Mouse (Mus musculus): ENCODE data around the gene Efna5. TPM values are rescaled to one million over a fixed set of nuclear protein-coding genes. Genes with fewer than 3 reads are reported as not detected.

Gene Efna5
- polyA plus RNA-seq, 1 experiment from 2014 or later, result 32.3 TPM

DNA sequence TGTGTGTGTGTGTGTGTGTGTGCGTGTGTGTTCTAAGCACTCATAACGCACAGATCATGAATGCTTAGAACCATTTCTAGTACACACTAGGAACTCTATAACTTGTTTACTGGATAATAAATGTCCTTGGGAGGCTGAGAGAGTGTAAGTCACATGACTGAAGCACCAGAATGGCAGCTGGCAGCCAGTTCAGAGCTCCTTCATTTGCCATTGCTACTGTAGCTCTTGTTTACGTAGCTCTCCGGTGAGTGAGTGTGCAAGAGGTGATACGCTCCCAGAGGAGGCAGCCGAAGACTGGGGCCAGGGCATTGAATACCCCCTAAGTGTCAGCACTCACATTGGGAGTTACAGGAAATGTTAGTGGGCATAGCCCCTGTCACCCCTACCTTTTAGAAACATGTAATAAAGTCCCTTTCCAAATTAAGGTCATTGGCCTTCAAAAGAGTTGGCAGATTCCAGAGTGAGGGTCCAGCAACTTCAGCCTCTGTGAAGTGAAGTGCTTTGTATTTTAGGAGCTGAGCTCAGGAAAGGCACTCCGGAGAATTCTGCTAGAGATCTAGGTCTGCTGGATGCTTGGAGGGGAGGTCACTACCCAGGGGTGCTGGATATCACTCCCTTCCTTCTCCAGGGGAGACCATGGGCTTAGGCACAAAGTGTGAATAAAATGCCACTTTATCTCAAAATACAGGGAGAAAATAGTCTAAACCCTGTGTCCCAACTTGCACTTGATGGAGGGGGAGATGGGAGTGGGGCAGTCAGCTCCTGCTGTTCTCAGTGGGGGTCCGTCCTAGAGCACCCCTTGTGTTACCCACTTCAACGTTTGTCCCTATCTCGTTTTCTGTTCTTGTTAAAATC lies 289.3 kb downstream of the Efna5 start:
- no peak overlapping the region for H3K4me3 ChIP-seq (ENCODE audit: low read length)
- no peaks in the 10 kb centered on the region for H3K4me1 ChIP-seq (ENCODE audit: control insufficient read depth, insufficient read depth, low read depth, low read length)
- H3K4me2 ChIP-seq (ENCODE audit: low read length), result no peak overlapping the region
- H3K9me3 ChIP-seq (ENCODE audit: control insufficient read depth, low read length), result peaks cover 5% of the 10 kb centered on the region; the same call in 1 of the 2 replicates
- 62% methylated on average over 10 of the region's 10 CpGs for whole genome bisulfite sequencing
- no peak overlapping the region for H3K9ac ChIP-seq (ENCODE audit: low read depth, low read length)
- no peaks in the 10 kb centered on the region for H3K27me3 ChIP-seq (replicated peaks; ENCODE audit: control insufficient read depth, insufficient read depth, low read length)
- no peak overlapping the region for H3K27ac ChIP-seq (ENCODE audit: low read depth, low read length)
- no peak for ATAC-seq
- H3K36me3 ChIP-seq (ENCODE audit: control insufficient read depth, insufficient read depth, low read length), result no peaks in the 10 kb centered on the region

DNA sequence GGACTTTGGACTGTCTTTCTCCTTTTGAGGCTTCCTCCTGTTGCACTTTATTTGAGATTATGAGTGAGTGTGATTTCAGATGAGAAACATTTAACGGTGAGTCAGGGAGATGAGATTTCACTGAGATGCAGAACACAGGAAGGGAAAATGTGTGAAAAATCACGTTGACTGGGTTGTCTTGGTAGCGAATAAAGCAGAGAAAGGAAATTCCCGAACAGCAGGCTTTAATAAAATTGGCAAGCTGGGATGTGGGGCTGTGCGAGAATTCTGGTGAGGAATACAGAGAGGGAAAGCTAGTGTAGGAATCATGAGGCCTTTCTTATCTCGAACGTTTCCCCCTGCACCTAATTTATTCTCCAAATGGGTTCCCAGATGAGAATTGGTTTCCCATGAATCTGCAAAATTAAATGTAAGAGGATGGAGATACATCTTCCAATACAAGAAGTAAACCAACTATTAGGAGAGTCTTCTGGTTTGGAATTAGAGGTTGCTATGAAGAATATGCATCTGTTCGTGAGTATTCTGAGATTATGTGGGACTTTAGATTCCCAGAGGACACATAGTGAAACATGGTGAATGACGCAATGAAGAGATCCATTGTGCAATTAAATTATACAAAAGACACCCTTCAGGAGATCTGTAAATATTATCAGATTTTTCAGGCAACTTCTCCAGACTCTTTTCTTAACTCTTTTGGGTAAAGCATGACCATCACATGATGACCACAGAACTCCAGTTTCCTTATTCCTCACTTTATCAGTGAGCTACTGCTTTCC lies 290.2 kb downstream of the Efna5 start:
- WGBS, result 58% methylated on average over 9 of the region's 9 CpGs

DNA sequence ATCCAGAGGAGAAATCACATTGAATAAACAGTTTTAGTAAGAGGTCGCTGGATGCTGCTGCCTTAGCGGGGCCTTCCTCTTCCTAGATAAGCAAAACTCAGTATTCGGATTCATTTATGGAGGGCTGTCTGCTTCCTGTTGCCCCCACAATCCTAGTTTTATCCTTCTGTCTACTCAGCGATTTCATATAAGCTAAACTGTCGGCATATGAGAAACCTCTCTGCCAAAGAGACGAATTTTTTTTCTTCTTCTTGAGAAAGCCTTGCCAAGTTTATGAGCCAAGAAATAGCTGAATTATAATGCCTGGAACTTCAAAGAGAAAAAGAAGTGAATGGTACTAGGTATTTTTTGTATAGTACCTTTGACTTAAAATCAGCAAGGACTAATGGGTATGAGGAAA lies 301.0 kb downstream of the Efna5 start:
- Histone ChIP-seq H3K27ac (ENCODE audit: low read depth, low read length) (no peak overlapping the region), H3K9me3 (ENCODE audit: control insufficient read depth, low read length) (no peaks in the 10 kb centered on the region), H3K4me2 (ENCODE audit: low read length) (no peak overlapping the region), H3K4me3 (ENCODE audit: low read length) (no peak overlapping the region), H3K9ac (ENCODE audit: low read depth, low read length) (no peak overlapping the region), H3K4me1 (ENCODE audit: control insufficient read depth, insufficient read depth, low read depth, low read length) (no peaks in the 10 kb centered on the region), H3K36me3 (ENCODE audit: control insufficient read depth, insufficient read depth, low read length) (no peaks in the 10 kb centered on the region), H3K27me3 (replicated peaks; ENCODE audit: control insufficient read depth, insufficient read depth, low read length) (no peaks in the 10 kb centered on the region)
- no peak for ATAC-seq
- WGBS, result 78% methylated on average over 6 of the region's 6 CpGs

More for the DNA sequence above, 290.2 kb downstream of the Efna5 start:
- no peak overlapping the region for H3K9ac ChIP-seq (ENCODE audit: low read depth, low read length)
- no peaks in the 10 kb centered on the region for H3K36me3 ChIP-seq (ENCODE audit: control insufficient read depth, insufficient read depth, low read length)
- H3K9me3 ChIP-seq (ENCODE audit: control insufficient read depth, low read length), result peaks cover 5% of the 10 kb centered on the region; the same call in 1 of the 2 replicates
- no peak overlapping the region for H3K4me3 ChIP-seq (ENCODE audit: low read length)
- no peak for ATAC-seq
- no peaks in the 10 kb centered on the region for H3K27me3 ChIP-seq (replicated peaks; ENCODE audit: control insufficient read depth, insufficient read depth, low read length)
- no peaks in the 10 kb centered on the region for H3K4me1 ChIP-seq (ENCODE audit: control insufficient read depth, insufficient read depth, low read depth, low read length)
- H3K4me2 ChIP-seq (ENCODE audit: low read length), result no peak overlapping the region
- no peak overlapping the region for H3K27ac ChIP-seq (ENCODE audit: low read depth, low read length)

DNA sequence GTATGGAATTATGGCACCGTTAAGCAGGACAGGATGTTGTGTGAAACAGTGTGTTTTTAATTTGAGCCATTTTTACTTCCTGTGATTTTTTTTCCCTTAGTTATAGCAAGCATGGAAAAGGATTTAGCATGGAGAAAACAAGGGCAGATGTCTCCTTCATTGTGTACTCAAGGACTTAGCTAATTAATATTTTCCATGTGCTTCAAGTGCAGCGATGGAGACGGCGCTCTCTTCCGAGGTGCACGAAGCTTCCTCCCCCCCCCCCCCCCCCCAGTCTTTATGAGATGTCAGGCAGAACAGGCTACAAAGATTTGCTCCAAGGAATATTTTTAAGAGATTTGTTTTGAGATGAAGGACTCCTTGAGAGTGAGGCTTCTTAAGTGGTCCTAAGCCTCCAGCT lies 301.5 kb downstream of the Efna5 start:
- H3K27me3 ChIP-seq (replicated peaks; ENCODE audit: control insufficient read depth, insufficient read depth, low read length), result no peaks in the 10 kb centered on the region
- no peak overlapping the region for H3K9ac ChIP-seq (ENCODE audit: low read depth, low read length)
- no peak overlapping the region for H3K27ac ChIP-seq (ENCODE audit: low read depth, low read length)
- H3K36me3 ChIP-seq (ENCODE audit: control insufficient read depth, insufficient read depth, low read length), result no peaks in the 10 kb centered on the region
- no peak overlapping the region for H3K4me2 ChIP-seq (ENCODE audit: low read length)
- H3K4me1 ChIP-seq (ENCODE audit: control insufficient read depth, insufficient read depth, low read depth, low read length), result no peaks in the 10 kb centered on the region
- no peak for ATAC-seq
- H3K9me3 ChIP-seq (ENCODE audit: control insufficient read depth, low read length), result no peaks in the 10 kb centered on the region
- 55% methylated on average over 6 of the region's 6 CpGs for WGBS
- no peak overlapping the region for H3K4me3 ChIP-seq (ENCODE audit: low read length)

DNA sequence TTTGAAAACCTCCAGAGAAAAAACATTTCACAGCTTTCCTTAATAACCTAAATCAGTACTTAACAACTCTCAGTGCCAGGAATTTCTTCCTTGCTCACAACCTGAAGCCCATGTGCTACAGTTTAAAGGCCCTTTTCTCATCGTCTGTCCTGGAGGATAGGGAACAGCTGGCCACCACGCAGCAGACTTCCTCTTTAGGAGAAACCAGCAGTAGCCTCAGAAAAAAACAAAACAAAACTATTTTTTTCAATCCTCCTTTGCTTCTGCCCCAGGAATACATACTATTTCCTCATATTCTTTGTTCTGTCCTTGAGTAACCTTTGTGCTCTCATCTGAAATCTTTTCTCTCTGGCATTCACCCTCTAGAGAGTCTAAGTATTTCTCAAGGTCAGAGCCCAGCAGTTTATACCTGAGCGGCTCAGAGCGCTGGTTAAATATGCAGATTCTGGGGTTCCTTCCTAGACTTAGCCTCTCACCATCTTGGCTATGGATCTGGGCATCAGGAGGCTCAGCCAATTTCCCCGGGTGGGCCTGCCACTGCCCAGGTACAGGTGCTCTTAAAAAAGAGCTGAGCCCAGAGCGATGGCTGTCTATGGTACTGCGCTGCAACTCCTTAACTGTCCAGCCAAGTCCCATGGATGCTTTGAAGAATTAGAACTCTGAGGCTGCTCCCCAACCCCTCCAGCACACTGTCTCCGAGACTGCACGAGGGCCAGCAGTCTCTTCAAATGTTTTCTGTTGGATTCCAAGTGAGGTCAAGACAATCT lies 306.4 kb downstream of the Efna5 start:
- 82% methylated on average over 9 of the region's 9 CpGs for WGBS
- H3K36me3 ChIP-seq (ENCODE audit: control insufficient read depth, insufficient read depth, low read length), result no peaks in the 10 kb centered on the region
- no peaks in the 10 kb centered on the region for H3K9me3 ChIP-seq (ENCODE audit: control insufficient read depth, low read length)
- H3K27me3 ChIP-seq (replicated peaks; ENCODE audit: control insufficient read depth, insufficient read depth, low read length), result no peaks in the 10 kb centered on the region
- no peak overlapping the region for H3K4me3 ChIP-seq (ENCODE audit: low read length)
- no peak for ATAC-seq
- H3K4me2 ChIP-seq (ENCODE audit: low read length), result no peak overlapping the region
- H3K27ac ChIP-seq (ENCODE audit: low read depth, low read length), result no peak overlapping the region
- H3K4me1 ChIP-seq (ENCODE audit: control insufficient read depth, insufficient read depth, low read depth, low read length), result no peaks in the 10 kb centered on the region
- no peak overlapping the region for H3K9ac ChIP-seq (ENCODE audit: low read depth, low read length)

DNA sequence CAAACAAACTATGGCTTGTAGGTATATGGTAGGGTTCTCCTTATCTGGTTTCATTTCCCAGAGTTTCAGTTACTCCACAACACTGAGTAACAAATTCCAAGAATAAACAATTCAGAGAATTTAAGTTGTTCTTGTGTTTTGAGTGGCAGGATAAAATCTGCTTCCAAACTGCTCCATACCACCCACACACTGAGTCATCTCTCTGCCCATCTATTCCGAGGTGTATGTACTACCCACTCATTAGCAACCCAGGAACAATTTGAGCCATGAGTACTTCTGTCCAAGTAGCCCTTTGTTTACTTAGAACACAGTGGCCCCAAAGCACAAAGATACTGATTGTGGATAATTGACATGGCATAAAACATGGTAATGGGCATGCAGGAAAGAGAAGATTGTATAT lies 311.0 kb downstream of the Efna5 start:
- Histone ChIP-seq H3K9me3 (ENCODE audit: control insufficient read depth, low read length) (no peaks in the 10 kb centered on the region), H3K4me1 (ENCODE audit: control insufficient read depth, insufficient read depth, low read depth, low read length) (no peaks in the 10 kb centered on the region), H3K4me2 (ENCODE audit: low read length) (no peak overlapping the region), H3K36me3 (ENCODE audit: control insufficient read depth, insufficient read depth, low read length) (no peaks in the 10 kb centered on the region), H3K27ac (ENCODE audit: low read depth, low read length) (no peak overlapping the region), H3K4me3 (ENCODE audit: low read length) (no peak overlapping the region), H3K9ac (ENCODE audit: low read depth, low read length) (no peak overlapping the region), H3K27me3 (replicated peaks; ENCODE audit: control insufficient read depth, insufficient read depth, low read length) (no peaks in the 10 kb centered on the region)
- no peak for ATAC-seq
- WGBS, result 81% methylated on average over 1 of the region's 1 CpGs

DNA sequence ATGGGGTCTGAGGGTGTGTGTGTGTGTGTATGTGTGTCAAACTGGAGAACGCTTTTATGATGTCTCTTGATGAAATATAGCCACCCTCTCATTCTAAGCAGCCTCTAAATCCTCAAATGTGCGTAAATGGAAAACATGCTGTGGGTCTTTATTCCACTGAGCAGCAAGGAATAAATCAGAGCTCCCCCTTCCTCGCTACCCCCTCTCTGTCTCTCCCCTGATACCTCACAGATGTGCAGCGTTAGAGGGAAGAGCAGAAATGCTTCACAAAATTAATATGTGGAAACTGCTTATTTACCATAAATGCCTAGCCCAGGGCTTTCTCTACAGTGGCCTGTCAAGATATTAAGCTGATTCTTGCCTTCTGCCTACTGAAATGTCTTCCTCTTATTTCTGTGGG lies 313.1 kb downstream of the Efna5 start:
- no peak overlapping the region for H3K27ac ChIP-seq (ENCODE audit: low read depth, low read length)
- no peak overlapping the region for H3K4me2 ChIP-seq (ENCODE audit: low read length)
- peak; percentile 64; the same call in 1 of the 2 replicates for ATAC-seq
- no peak overlapping the region for H3K9ac ChIP-seq (ENCODE audit: low read depth, low read length)
- WGBS, result 57% methylated on average over 4 of the region's 4 CpGs
- no peak overlapping the region for H3K4me3 ChIP-seq (ENCODE audit: low read length)
- H3K27me3 ChIP-seq (replicated peaks; ENCODE audit: control insufficient read depth, insufficient read depth, low read length), result no peaks in the 10 kb centered on the region
- no peaks in the 10 kb centered on the region for H3K4me1 ChIP-seq (ENCODE audit: control insufficient read depth, insufficient read depth, low read depth, low read length)
- H3K9me3 ChIP-seq (ENCODE audit: control insufficient read depth, low read length), result no peaks in the 10 kb centered on the region
- no peaks in the 10 kb centered on the region for H3K36me3 ChIP-seq (ENCODE audit: control insufficient read depth, insufficient read depth, low read length)

DNA sequence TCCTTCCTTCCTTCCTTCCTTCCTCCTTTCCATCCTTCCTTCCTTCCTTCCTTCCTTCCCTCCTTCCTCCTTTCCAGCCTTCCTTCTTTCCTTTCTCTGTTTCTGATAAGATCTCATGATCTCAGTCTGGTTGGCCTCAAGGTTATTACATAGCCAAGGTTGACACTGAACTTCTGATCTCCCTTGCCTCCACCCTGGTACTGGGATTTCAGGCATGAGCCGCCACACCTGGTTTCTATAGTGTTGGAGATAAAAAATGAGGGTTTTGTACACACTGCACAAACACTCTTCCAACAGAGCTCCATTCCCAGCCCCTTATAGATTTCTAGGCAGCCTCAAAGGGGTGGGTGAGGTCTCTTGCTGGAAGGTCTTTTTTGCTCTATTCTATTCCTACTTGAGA lies 315.5 kb downstream of the Efna5 start:
- Histone ChIP-seq H3K9ac (ENCODE audit: low read depth, low read length) (no peak overlapping the region), H3K4me3 (ENCODE audit: low read length) (no peak overlapping the region), H3K4me1 (ENCODE audit: control insufficient read depth, insufficient read depth, low read depth, low read length) (no peaks in the 10 kb centered on the region), H3K36me3 (ENCODE audit: control insufficient read depth, insufficient read depth, low read length) (no peaks in the 10 kb centered on the region), H3K27ac (ENCODE audit: low read depth, low read length) (no peak overlapping the region), H3K9me3 (ENCODE audit: control insufficient read depth, low read length) (no peaks in the 10 kb centered on the region), H3K4me2 (ENCODE audit: low read length) (no peak overlapping the region), H3K27me3 (replicated peaks; ENCODE audit: control insufficient read depth, insufficient read depth, low read length) (no peaks in the 10 kb centered on the region)
- 83% methylated on average over 1 of the region's 1 CpGs for WGBS
- no peak for ATAC-seq

DNA sequence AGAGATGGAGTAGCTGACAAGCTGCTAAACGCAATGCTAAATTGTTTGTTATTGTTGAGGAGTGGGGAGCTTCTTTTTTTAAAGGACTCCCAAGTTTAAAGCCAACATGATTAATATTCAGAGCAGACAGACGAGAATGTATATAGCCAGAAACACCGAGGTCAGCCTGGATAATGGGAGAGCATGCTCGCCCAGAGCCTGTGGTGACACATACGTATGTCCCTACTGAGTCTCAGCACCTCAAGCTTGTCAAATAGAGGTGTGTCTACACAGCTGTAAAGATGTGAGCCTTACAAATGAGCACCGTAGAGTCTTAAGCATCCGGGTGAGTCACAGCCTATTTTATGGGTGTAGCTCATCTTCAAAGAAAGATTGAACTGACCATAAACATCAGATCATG lies 318.7 kb downstream of the Efna5 start:
- H3K27me3 ChIP-seq (replicated peaks; ENCODE audit: control insufficient read depth, insufficient read depth, low read length), result no peaks in the 10 kb centered on the region
- WGBS, result 51% methylated on average over 7 of the region's 7 CpGs
- no peak overlapping the region for H3K27ac ChIP-seq (ENCODE audit: low read depth, low read length)
- H3K4me1 ChIP-seq (ENCODE audit: control insufficient read depth, insufficient read depth, low read depth, low read length), result no peaks in the 10 kb centered on the region
- H3K36me3 ChIP-seq (ENCODE audit: control insufficient read depth, insufficient read depth, low read length), result no peaks in the 10 kb centered on the region
- no peaks in the 10 kb centered on the region for H3K9me3 ChIP-seq (ENCODE audit: control insufficient read depth, low read length)
- no peak for ATAC-seq
- no peak overlapping the region for H3K9ac ChIP-seq (ENCODE audit: low read depth, low read length)
- no peak overlapping the region for H3K4me2 ChIP-seq (ENCODE audit: low read length)
- H3K4me3 ChIP-seq (ENCODE audit: low read length), result no peak overlapping the region
